Mouse (Mus musculus): ENCODE measurements around the gene Nav2.

GRCm38 (mm10) chr7:48995701-48996100, 87.2 kb downstream of the Nav2 start:
- no peak for TF ChIP-seq CTCF (IDR thresholded peaks at IDR 0.05; ENCODE audit: borderline replicate concordance, control insufficient read depth, extremely low read depth, insufficient read depth, low read length, poor library complexity)
- no peak for TF ChIP-seq POLR2A (IDR thresholded peaks at IDR 0.05; ENCODE audit: control insufficient read depth, extremely low read depth, insufficient read depth, low read length, poor library complexity)
